Mouse (Mus musculus) hindbrain, embryonic 11.5 days (tissue): ENCODE data around the gene Ube2d1. TPM values are rescaled to one million over a fixed set of nuclear protein-coding genes. Genes with fewer than 3 reads are reported as not detected.

Experiments used
- ATAC-seq: fragments of 200-750 bp; cut with Nextera tagmentation; 2 replicates; pipeline ENCODE4 v1.8.0; 2017; ENCODE audit warnings: mild to moderate bottlenecking, moderate TSS enrichment, moderate library complexity; ENCODE audit not compliant: low FRiP score
- DNase-seq: peaks from one replicate; pipeline ENCODE4 v3.0.0-alpha.2; 2015; ENCODE audit warnings: low spot score
- H3K27ac ChIP-seq: fragments of 300-500 bp; sonication (generic); 2 replicates; pipeline ENCODE4 v1.5.1; 2014; ENCODE audit warnings: mild to moderate bottlenecking, low read depth, low read length
- H3K27me3 ChIP-seq: fragments of 300-500 bp; sonication (generic); 2 replicates; pipeline ENCODE4 v1.6.1; 2014; ENCODE audit warnings: mild to moderate bottlenecking, low read length, moderate library complexity, mixed read lengths; ENCODE audit not compliant: control insufficient read depth, insufficient read depth
- H3K36me3 ChIP-seq: fragments of 300-500 bp; sonication (generic); 2 replicates; pipeline ENCODE4 v1.6.1; 2014; ENCODE audit warnings: mild to moderate bottlenecking, low read length, moderate library complexity, mixed read lengths; ENCODE audit not compliant: control insufficient read depth, insufficient read depth
- H3K4me1 ChIP-seq: fragments of 300-500 bp; sonication (generic); replicated peaks from 2 replicates; pipeline ENCODE4 v1.6.1; 2014; ENCODE audit warnings: low read length, mixed read lengths; ENCODE audit not compliant: control insufficient read depth, insufficient read depth
- H3K4me2 ChIP-seq: fragments of 300-500 bp; sonication (generic); replicated peaks from 2 replicates; pipeline ENCODE4 v1.6.1; 2014; ENCODE audit warnings: mild to moderate bottlenecking, low read depth, low read length
- H3K4me3 ChIP-seq: fragments of 300-500 bp; sonication (generic); 2 replicates; pipeline ENCODE4 v1.5.1; 2014; ENCODE audit warnings: low read depth, low read length
- H3K9ac ChIP-seq: fragments of 300-500 bp; sonication (generic); 2 replicates; pipeline ENCODE4 v1.6.1; 2014; ENCODE audit warnings: low read depth, low read length
- H3K9me3 ChIP-seq: fragments of 300-500 bp; sonication (generic); 2 replicates; pipeline ENCODE4 v1.6.1; 2016; ENCODE audit warnings: low read length; ENCODE audit not compliant: control insufficient read depth
- WGBS: fragments of 180-500 bp; shearing (Covaris S2); extraction: QIAGEN DNeasy Blood & Tissue Kit; methylation state at CpG from one replicate; pipeline ENCODE4 v1.1.7; 2014; 5-methylcytosine and 5-hydroxymethylcytosine counted together
- polyA plus RNA-seq: library from polyadenylated mRNA; unstranded; fragments of >200 nt; fragmentation: Nextera tagmentation; extraction: Ambion mirVana; gene quantifications from 2 replicates; pipeline ENCODE4 v1.2.1, GENCODE M21; 2014

Ube2d1 gene
- polyA plus RNA-seq, 1 experiment from 2014 or later: 221 TPM

DNA sequence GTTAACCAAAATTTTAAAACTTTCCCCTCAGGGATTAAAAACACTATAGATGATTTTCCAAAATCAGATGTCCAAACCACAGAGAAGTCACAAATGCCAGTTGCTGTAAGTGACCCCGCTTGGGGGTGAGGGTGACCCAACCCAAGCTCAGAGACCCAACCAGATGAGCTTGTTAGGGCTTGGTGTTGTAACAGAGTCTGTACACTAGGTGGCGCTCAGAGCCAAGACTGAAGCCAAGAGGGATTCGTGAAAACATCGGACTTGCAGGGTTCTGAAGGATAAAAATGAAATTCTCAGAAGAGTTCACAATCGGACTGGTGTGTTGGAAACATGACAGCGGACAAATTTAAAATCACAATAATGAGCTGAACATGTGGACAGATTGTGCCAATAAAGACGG is 41.7 kb upstream of the Ube2d1 start:
- Histone ChIP-seq H3K36me3 (peaks cover 4% of the 10 kb centered on the region; the same call in 1 of the 2 replicates), H3K4me3 (no peak overlapping the region), H3K4me1 (no peaks in the 10 kb centered on the region), H3K27me3 (no peaks in the 10 kb centered on the region), H3K9me3 (no peaks in the 10 kb centered on the region), H3K4me2 (no peak overlapping the region), H3K27ac (no peak overlapping the region), H3K9ac (no peak overlapping the region)
- DNase-seq (peak; percentile 82), ATAC-seq (peak; percentile 27; the same call in 1 of the 2 replicates)
- 18% methylated on average over 7 of the region's 7 CpGs for WGBS

DNA sequence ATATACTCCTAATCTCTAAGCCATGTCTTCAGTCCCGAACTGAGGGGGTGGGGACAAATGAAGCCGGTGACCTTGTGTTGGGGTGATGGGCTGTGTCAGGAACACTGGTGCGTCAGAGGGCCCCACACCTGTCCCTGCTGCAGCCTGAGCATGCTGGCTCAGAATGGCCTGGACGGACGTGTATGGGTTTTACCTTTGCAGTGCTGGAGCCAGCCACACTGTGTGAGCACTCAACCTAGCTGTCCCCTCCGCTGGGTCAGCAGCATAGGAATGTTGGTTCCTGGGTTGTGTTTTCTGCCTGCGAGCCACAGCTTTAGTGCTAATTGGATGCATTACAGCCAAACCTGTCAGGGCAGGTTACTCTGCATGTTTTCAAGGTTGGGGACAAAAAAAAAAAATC is 41.1 kb upstream of the Ube2d1 start:
- no peak overlapping the region for H3K4me2 ChIP-seq
- no peaks in the 10 kb centered on the region for H3K4me1 ChIP-seq
- DNase-seq (no peak), ATAC-seq (0 out of 2 replicates have a peak, but pooled peaks have one; percentile 38)
- H3K36me3 ChIP-seq: peaks cover 4% of the 10 kb centered on the region; the same call in 1 of the 2 replicates
- H3K9ac ChIP-seq: no peak overlapping the region
- H3K27me3 ChIP-seq: no peaks in the 10 kb centered on the region
- no peak overlapping the region for H3K27ac ChIP-seq
- no peak overlapping the region for H3K4me3 ChIP-seq
- H3K9me3 ChIP-seq: no peaks in the 10 kb centered on the region
- WGBS: 75% methylated on average over 7 of the region's 7 CpGs

DNA sequence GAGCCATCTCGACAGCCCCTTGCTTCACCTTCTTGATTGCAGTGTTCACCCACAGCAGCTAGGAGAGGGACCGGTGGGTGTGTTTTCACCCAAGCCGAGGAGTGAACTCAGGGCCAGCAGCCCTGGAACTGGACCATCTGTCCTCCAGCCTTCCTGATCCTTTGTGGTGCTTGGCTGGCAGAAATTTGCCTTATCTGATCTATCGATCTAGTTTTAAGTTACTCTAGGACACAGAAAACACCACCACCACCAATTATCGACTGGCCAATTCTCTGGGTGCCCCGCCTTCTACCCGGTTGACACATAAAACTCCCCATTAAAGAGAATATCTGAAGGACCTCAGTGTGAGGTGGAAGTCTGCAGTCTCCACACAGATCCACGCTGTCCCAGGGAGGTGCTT is 38.6 kb upstream of the Ube2d1 start:
- H3K36me3 ChIP-seq: no peaks in the 10 kb centered on the region
- no peaks in the 10 kb centered on the region for H3K4me1 ChIP-seq
- DNase-seq (no peak), ATAC-seq (no peak)
- no peak overlapping the region for H3K4me2 ChIP-seq
- no peaks in the 10 kb centered on the region for H3K9me3 ChIP-seq
- H3K27me3 ChIP-seq: no peaks in the 10 kb centered on the region
- H3K4me3 ChIP-seq: no peak overlapping the region
- WGBS: 89% methylated on average over 8 of the region's 8 CpGs
- no peak overlapping the region for H3K27ac ChIP-seq
- H3K9ac ChIP-seq: no peak overlapping the region

DNA sequence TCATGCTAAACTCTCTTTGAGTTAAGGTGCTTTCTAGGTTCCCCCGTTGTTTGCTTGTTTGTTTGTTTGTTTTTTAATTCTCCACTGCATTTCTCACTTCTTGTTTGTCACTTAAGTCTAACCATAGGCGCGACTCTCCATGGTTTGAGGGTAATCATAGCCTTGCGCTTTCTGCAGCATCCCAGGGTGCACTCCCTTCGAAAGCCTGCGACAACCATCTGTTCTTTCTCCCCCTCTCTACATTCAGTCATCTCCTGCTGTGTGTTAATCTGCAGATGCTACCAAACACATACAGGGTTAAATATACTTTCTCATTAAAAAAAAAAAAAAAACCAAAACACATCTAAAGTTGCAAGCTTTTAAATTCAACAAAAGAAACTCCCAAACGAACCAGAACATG is 31.4 kb upstream of the Ube2d1 start:
- no peak overlapping the region for H3K9ac ChIP-seq
- ATAC-seq: no peak
- H3K9me3 ChIP-seq: no peaks in the 10 kb centered on the region
- 69% methylated on average over 7 of the region's 7 CpGs for WGBS
- no peak overlapping the region for H3K4me2 ChIP-seq
- H3K4me1 ChIP-seq: no peaks in the 10 kb centered on the region
- DNase-seq: no peak
- H3K27ac ChIP-seq: no peak overlapping the region
- H3K27me3 ChIP-seq: no peaks in the 10 kb centered on the region
- H3K4me3 ChIP-seq: no peak overlapping the region
- no peaks in the 10 kb centered on the region for H3K36me3 ChIP-seq

- H3K4me2 ChIP-seq: no peak overlapping the region
- no peak for DNase-seq
- H3K9me3 ChIP-seq: no peaks in the 10 kb centered on the region
- 74% methylated on average over 11 of the region's 11 CpGs for WGBS
- no peak overlapping the region for H3K27ac ChIP-seq
- H3K4me3 ChIP-seq: no peak overlapping the region
- H3K27me3 ChIP-seq: no peaks in the 10 kb centered on the region
- H3K9ac ChIP-seq: no peak overlapping the region
- no peak for ATAC-seq
- no peaks in the 10 kb centered on the region for H3K36me3 ChIP-seq
- H3K4me1 ChIP-seq: no peaks in the 10 kb centered on the region
These were observed 31.0 kb upstream of the Ube2d1 start for GRCm38 (mm10) chr10:71316056-71316455.

- no peak for ATAC-seq
- Histone ChIP-seq H3K4me1 (no peaks in the 10 kb centered on the region), H3K27me3 (no peaks in the 10 kb centered on the region), H3K4me2 (no peak overlapping the region), H3K27ac (no peak overlapping the region), H3K9me3 (no peaks in the 10 kb centered on the region), H3K4me3 (no peak overlapping the region), H3K36me3 (no peaks in the 10 kb centered on the region), H3K9ac (no peak overlapping the region)
- no peak for DNase-seq
- 85% methylated on average over 3 of the region's 3 CpGs for WGBS
These were observed 29.5 kb upstream of the Ube2d1 start for GRCm38 (mm10) chr10:71314596-71314995.

DNA sequence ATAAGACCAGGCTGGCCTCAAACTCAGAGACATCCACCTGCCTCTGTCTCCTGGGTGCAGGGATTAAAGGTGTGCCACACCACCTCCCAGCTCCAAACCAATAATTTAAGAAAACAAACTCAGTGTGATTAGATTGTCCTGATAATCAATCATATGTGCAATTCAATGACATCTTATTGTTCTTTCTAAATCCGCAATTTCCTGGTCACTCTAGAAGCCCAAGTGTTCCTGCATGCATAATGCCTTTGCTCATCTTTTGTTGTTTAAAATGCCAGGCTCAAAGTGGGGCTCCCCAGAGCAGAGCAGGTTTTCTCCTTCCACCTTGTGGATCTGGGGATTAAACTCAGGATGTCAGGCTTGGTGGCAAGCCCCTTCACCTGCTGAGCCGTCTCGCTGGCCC is 25.2 kb upstream of the Ube2d1 start:
- Histone ChIP-seq H3K36me3 (no peaks in the 10 kb centered on the region), H3K9ac (no peak overlapping the region), H3K9me3 (no peaks in the 10 kb centered on the region), H3K27me3 (no peaks in the 10 kb centered on the region), H3K27ac (no peak overlapping the region), H3K4me1 (no peaks in the 10 kb centered on the region), H3K4me2 (no peak overlapping the region), H3K4me3 (no peak overlapping the region)
- ATAC-seq: no peak
- WGBS: 68% methylated on average over 3 of the region's 3 CpGs
- no peak for DNase-seq

GRCm38 (mm10) chr10:71308199-71308598 is 23.1 kb upstream of the Ube2d1 start:
- WGBS: 91% methylated on average over 5 of the region's 5 CpGs

DNA sequence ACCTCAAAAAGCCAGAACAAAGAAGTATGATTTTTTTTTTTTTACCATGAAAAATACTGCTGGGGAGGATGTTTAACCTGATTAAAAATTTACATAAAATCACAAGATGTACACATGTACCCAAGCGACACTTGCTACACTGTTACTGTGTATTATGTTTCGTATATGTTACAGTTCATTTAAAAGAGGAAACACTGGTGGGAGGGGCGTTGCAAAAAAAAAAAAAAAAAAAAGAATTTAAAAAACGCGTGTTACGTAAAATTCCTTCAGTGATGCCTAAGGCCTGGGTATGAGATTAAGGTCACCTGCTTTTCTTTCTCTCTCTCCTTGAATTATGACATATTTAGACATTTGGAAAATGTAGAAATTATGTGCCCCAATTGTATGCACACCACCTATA is 21.7 kb upstream of the Ube2d1 start:
- H3K4me3 ChIP-seq: no peak overlapping the region
- DNase-seq: no peak
- no peak overlapping the region for H3K27ac ChIP-seq
- H3K4me1 ChIP-seq: no peaks in the 10 kb centered on the region
- no peaks in the 10 kb centered on the region for H3K9me3 ChIP-seq
- ATAC-seq: no peak
- 76% methylated on average over 6 of the region's 6 CpGs for WGBS
- H3K27me3 ChIP-seq: no peaks in the 10 kb centered on the region
- no peaks in the 10 kb centered on the region for H3K36me3 ChIP-seq
- no peak overlapping the region for H3K9ac ChIP-seq
- H3K4me2 ChIP-seq: no peak overlapping the region

More at GRCm38 (mm10) chr10:71308199-71308598, 23.1 kb upstream of the Ube2d1 start:
- ATAC-seq (no peak), DNase-seq (no peak)
- Histone ChIP-seq H3K4me2 (no peak overlapping the region), H3K9ac (no peak overlapping the region), H3K4me1 (no peaks in the 10 kb centered on the region), H3K9me3 (no peaks in the 10 kb centered on the region), H3K4me3 (no peak overlapping the region), H3K27ac (no peak overlapping the region), H3K27me3 (no peaks in the 10 kb centered on the region), H3K36me3 (no peaks in the 10 kb centered on the region)
